Mouse (Mus musculus) c-Kit-positive CD71-positive TER-119-negative erythroid progenitor cells, embryonic 14.5 days (primary cell): ENCODE results near the gene Clcn2.
A peak's percentile ranks its signal among the peaks of the same experiment; 100 is the strongest.

Source experiments
- DNase-seq: peaks from one replicate; pipeline ENCODE4 v3.0.0-alpha.2; 2013; ENCODE audit warnings: low read depth

Gene Clcn2

DNA sequence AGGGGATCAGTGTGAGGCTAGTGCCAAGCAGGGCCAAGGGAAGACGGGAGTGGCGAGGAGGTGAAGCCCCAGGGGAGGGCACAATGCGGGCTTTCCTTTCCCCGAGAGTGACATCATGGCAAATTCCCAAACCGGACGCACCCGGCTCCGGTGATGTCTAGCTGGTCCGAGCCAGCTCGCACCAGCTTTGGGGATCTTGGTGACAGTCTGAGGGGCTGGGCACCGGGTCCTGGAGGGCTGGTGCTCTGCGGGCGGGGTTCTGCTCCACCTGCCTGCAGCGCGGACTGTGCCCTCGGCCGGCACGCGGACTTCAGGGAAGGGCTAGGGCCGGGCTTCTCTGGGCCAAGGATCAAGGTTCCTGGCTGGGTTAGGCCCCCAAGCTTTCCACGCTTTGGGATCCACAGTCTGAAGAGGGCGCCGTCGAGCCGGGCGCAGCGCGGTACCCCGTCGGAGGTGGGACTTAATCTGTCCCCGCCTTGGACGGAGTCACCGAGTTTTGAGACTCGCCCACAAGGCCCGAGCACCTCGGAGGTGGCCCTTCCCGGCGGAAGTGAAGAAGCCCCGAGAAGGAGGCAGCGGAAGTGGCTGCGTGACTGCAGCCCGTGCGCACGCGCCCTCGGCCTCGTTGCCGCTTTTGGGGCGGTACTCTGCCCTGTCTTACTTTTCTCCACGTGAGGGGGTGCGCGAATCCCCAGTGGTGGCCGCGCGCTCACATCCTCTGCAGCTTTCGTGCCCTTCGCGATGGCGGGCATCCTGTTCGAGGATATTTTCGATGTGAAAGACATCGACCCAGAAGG lies at the start of gene Clcn2, which contains the start of gene Polr2h:
Gene Clcn2, minus strand, starts transcription at position 566 of the 797 bp plus-strand sequence.
Gene Polr2h, plus strand, starts transcription at position 485 of the 797 bp plus-strand sequence.
- DNase-seq: peak; percentile 96

- peak; percentile 40 for DNase-seq
Measured at GRCm38 (mm10) chr16:20765244-20765643, 47.7 kb upstream of the Clcn2 start.

GRCm38 (mm10) chr16:20761681-20762080 lies 44.1 kb upstream of the Clcn2 start:
- peak; percentile 22 for DNase-seq

DNA sequence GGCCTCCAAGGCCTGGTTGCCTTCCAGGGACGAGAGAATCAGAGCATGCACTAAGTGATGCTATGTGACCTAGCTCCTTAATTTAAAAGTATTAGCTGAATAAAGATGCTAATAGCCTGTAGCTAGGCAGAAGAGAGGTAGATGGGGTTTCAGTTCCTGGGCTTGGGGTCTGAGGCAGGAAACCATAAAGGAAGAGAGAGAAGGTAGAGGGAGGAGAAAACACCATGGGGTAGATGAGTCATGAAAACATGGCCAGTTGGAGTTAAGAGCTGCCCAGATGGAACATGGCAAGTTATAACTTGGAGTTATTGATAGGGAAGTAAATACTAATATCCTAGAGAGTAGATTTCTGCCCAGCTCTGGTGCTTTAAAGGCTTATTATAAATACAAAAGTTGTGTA lies 39.8 kb upstream of the Clcn2 start:
- no peak for DNase-seq

- no peak for DNase-seq
Measured at GRCm38 (mm10) chr16:20756052-20756451, 38.5 kb upstream of the Clcn2 start.

DNA sequence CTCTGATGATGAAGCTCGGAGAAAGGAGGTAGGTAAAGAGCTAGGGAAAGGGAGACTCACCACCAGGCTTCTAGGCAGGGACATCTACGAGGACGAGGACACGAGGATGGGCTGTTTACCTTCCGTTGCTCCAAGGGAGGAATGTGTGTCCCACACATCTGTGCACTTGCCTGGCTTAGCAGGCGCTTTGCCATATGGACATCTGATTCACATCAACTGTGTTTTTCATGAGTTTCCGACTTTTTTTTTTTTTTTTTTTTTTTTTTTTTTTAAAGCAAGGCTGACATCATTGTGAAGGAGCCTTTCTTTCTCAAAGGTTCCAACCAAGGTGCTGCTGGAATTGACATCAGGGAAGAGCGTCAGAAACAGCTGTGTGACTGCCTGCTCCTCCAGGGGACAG lies 33.0 kb upstream of the Clcn2 start:
- no peak for DNase-seq

DNA sequence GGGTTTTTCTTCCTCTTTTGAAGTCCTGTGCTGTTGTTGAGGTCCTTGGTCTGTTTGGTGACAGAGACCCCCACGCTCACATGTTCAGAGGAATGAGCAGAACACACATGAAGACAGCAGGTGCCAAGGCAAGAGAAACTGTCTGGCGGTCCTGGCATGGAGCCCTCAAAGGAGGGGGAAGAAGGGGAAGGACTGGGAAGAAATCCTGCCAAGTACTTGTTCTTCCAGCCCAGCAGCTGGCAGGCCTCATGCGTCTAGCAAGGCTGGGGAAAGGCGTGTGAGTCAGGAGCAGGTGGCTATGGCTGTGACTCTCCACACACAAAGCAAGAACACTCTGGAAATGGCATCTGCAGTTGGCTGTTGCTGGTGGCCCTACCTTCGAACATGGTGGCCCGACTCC lies 29.1 kb upstream of the Clcn2 start:
- no peak for DNase-seq

- DNase-seq: no peak
Measured at GRCm38 (mm10) chr16:20739845-20740244, 22.3 kb upstream of the Clcn2 start.

GRCm38 (mm10) chr16:20736823-20737222 lies 19.3 kb upstream of the Clcn2 start:
- DNase-seq: no peak

DNA sequence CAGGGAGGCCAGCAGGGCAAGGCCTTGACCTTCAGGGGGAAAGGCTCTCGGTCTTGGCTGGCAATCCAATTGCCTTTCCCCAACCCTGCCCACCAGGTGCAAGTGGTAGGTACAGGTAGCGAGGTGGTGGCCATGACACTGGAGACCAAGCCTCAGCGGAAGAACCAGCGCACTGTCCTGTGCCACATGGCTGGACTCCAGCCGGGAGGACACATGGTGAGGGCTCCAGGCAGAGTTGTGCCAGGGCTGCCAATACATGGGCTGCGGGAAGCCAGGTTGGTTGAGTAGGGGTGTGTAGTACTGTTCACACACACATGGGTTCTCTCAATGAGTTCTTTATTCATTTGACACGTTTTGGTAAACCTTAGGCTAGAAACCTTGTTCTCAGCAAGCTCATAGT lies 18.6 kb upstream of the Clcn2 start:
- DNase-seq: no peak

- DNase-seq: no peak
Measured at GRCm38 (mm10) chr16:20735651-20736050, 18.1 kb upstream of the Clcn2 start.

DNA sequence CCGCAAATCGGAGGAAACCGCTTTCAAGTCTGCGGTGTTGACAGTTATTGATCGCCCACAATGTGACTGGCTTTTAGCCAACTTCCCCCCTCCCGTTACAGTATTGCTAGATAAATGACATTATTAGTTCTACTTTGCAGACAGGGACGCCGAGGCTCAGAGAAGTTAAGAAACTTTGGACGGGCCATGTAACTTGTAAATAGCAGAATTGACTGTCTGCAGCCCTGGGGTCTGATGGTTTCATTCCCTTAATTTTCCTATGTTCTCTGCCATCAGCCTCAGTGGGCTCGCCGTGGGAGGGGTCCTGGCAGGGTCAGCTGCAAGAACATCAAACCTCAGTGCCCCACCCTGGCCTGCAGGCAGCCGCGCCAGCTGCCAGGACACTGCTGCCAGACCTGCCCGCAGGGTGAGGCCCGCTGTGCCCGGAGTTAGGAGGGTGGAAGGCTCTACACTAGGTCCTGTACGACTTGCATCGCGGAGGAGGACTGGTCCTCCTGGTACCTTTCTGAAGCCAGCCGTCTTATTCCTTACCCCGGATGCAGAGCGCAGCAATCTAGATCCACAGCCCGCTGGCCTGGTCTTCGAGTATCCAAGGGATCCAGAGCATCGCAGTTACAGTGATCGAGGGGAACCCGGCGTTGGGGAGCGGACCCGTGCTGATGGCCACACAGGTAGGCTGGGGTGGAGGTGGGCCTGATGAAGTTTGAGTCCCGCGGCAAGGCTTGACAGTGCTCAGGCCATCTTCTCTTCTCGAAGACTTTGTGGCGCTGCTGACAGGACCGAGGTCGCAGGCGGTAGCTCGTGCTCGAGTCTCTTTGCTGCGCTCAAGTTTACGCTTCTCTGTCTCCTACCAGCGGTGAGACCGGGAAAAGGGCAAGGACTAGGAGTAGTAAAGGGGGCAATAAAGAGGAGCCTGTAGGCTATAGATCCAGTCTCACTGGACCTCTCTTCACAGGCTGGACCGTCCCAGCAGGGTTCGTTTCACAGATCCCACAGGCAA lies 16.5 kb upstream of the Clcn2 start, which contains the start of gene Thpo:
Gene Thpo, minus strand, starts transcription at position 781 of the 1,000 bp plus-strand sequence.
- no peak for DNase-seq

GRCm38 (mm10) chr16:20732925-20733730 lies 15.6 kb upstream of the Clcn2 start, which contains the start of gene Chrd:
Gene Chrd (plus strand): TSS chr16:20733127.
- DNase-seq: no peak

- DNase-seq: no peak
Measured at GRCm38 (mm10) chr16:20732251-20732924, 14.8 kb upstream of the Clcn2 start.

GRCm38 (mm10) chr16:20731688-20732087 lies 14.1 kb upstream of the Clcn2 start:
- no peak for DNase-seq

DNA sequence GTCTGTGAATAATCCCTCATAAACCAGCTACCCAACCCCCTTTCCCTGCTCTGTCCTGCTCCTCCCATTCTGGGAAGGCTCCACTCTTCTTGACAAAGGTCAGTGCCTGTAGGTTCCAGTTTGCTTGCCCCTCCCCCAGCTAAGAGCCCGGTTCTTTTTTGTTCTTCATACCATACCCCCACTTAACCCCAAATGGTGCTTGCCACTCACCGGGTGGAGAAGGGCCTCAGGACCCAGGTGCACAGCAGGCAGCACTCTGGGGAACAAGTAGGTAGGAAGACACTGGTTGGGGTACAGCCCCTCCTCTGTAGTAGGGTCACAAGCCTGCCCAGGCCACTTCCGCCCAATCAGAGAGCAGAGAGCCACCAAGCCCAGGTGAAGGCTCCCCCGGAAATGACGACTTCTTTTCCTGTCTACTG lies 12.8 kb upstream of the Clcn2 start:
- no peak for DNase-seq

DNA sequence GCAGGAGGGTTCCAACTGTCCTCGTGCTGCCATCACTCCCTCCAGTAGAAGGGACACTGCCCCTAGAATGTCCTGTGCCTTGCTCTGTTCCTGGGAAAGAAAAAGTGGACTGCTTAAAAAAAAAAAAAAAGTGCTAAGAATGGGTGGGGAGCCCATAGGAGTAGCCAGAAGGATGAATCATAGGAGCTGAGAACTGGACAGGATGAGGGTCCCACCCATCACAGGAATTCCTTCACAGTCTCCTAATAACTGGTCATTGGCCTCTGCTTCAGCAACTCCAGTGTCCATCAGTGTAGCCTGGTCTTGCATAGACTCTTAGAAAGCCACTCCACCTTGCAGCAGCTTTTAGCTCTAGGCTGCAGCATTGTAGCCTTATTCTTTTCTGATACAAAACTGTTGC lies 8.8 kb upstream of the Clcn2 start:
- DNase-seq: no peak

DNA sequence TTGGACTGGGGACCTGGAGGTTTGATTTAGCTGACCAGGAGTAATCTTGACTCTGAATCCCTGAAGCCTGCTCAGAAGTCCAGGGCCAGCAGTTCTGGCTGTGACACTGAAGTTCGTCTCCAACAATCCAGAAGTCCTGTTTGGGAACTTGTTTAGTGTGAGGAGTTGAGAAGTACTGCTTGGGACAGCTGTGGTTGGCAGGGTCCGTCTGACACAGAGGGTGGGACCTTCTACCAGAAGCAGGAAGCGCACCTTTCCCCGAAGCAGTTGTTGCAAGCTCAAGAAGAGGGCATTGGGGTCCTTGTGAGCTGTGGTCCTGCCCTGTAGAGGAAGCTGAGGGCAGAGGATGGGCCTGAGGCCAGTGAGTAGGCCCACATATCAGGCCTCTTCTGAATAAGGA lies 8.2 kb upstream of the Clcn2 start:
- DNase-seq: no peak

DNA sequence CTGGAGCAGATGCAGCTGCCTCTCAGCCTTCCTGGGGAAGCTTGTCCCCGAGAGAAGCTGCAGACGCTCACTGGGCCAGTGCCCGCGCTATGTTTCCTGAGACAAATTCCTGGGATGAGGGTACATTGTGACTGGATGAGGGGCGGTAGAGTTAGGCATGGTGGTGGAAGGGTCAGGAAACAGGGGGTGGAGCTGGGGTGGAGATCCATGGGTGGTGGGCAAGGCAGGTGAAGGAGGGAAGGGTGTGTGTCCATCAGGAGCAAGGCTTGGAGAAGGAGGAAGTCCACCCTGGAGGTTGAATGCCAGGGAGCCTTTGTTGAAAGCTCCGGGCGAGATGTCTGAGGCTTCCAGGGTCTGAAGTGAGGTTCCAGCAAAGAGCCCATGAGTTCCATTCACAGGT lies 7.8 kb upstream of the Clcn2 start:
- no peak for DNase-seq

DNA sequence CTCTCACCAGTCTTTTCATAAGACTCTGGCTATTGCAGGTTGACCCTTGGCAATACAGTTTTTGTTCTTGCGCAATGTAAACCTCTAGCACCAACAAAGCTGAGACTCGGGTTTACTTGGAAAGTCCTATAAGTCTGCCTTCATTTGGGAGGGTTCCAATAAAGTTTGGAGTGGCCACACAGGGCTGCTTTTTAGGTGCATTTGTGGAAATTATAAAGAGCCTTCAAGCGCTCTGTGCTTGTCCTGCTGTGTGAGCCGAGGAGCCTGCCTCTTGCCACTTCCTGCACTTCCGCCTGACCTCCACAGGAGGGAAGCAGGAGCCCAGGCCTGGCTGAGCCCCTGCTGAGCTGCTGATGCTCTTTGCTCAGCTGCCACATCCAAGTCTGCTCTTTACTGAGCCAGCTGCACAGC lies 6.8 kb upstream of the Clcn2 start:
- no peak for DNase-seq

DNA sequence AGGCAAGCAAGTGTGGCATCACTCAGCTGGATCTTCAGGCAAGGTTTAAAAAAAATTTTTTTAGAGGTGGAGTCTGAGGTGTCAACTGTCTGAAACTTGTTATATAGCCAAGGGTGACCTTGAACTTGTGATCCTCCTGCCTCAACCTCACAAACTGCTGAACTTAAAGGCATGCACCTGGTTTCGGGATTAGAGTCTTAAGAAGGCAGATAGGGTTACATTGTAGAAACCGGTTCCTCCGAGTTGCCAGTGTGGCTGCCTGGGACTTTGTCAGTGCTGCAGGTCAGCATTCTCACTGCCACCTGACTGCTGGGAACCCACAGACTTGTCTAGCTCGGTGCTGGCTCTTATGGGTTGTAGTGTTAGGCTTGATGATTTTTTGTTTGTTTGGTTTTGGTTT lies 5.7 kb upstream of the Clcn2 start:
- no peak for DNase-seq
